Mouse (Mus musculus): ENCODE measurements at regions not wholly inside any gene's neighbourhood (a gene's known extent, or its start where the extent isn't known, plus 50 kb on each side); places are given as distances from the start of the nearest gene placed in this dataset.

DNA sequence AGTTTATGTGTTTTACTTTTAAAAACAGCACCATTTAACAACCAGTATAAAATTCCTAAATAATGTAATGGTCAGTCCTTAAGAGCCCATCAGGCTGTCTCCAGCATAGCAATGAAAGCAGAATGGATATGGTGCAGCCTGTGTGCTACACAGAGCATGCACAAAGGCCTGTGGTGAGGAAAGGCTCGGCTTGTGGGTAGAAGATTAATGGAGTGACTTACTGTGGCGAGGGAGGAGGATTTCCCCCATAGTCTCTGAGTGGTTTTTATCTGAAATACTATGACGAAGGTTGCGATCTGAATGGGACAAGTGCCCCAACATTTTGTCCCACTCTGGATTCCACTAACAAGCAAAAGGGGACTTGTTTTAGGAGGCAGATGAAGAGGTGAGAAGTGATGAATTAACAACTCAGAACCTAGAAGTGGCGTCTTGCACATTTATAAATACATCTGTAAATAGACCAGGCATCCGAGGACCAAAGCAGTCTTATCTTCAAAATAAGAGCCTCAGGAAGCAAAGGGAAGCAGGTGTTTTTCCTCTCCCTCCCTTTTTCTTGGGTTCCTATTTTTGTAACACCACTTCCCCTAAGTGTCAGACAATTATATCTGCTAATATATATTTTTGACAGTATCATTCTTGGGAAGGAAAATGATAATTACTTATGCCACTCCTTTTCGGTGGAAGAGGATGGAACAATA is 55.9 kb upstream of the Clnk start:
- no peaks in the 10 kb centered on the region for H3K36me3 ChIP-seq (ENCODE audit: control insufficient read depth, insufficient read depth)
- H3K4me3 ChIP-seq (ENCODE audit: low read depth, low read length), result no peak overlapping the region
- no peak overlapping the region for H3K4me2 ChIP-seq (replicated peaks; ENCODE audit: low read depth)
- H3K9ac ChIP-seq (ENCODE audit: low read depth, low read length), result no peak overlapping the region
- no peaks in the 10 kb centered on the region for H3K27me3 ChIP-seq (replicated peaks; ENCODE audit: control insufficient read depth, insufficient read depth, low read length)
- no peak for TF ChIP-seq CTCF (IDR thresholded peaks at IDR 0.05; ENCODE audit: low read depth)
- ATAC-seq, result no peak
- H3K27ac ChIP-seq (ENCODE audit: low read depth, low read length), result no peak overlapping the region
- WGBS, result 51% methylated on average over 7 of the region's 7 CpGs
- H3K4me1 ChIP-seq (replicated peaks; ENCODE audit: control insufficient read depth, insufficient read depth, low read length), result no peaks in the 10 kb centered on the region
- no peaks in the 10 kb centered on the region for H3K9me3 ChIP-seq (ENCODE audit: control insufficient read depth)

DNA sequence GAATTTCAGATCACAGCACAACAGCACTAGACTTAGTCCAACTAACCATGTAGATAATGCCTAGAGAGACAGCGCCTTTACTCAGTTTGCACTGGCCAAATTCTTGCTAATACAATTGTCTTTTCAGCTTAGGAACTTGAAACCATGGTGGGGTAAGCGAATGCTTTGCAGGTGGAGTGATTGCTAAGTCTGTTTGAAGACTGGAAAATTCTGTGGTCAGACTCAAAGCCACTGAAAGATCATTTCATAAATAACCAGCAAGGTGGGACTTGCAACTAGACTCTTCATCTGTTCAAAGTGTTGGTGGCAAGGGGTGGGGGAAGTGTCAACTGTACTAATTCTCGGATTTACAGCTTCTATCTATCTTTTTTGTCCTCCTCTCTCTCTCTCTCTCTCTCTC is 50.4 kb upstream of the Clnk start:
- no peaks in the 10 kb centered on the region for H3K9me3 ChIP-seq (ENCODE audit: control insufficient read depth)
- no peak for ATAC-seq
- no peak overlapping the region for H3K27ac ChIP-seq (ENCODE audit: low read depth, low read length)
- no peak overlapping the region for H3K9ac ChIP-seq (ENCODE audit: low read depth, low read length)
- H3K36me3 ChIP-seq (ENCODE audit: control insufficient read depth, insufficient read depth), result no peaks in the 10 kb centered on the region
- no peak for TF ChIP-seq CTCF (IDR thresholded peaks at IDR 0.05; ENCODE audit: low read depth)
- H3K4me3 ChIP-seq (ENCODE audit: low read depth, low read length), result no peak overlapping the region
- H3K4me1 ChIP-seq (replicated peaks; ENCODE audit: control insufficient read depth, insufficient read depth, low read length), result no peaks in the 10 kb centered on the region
- no peak overlapping the region for H3K4me2 ChIP-seq (replicated peaks; ENCODE audit: low read depth)
- H3K27me3 ChIP-seq (replicated peaks; ENCODE audit: control insufficient read depth, insufficient read depth, low read length), result no peaks in the 10 kb centered on the region
- 91% methylated on average over 3 of the region's 3 CpGs for WGBS

Data from intestine, postnatal 0 days (tissue).